Mouse (Mus musculus): ENCODE data around the gene Dlx1. TPM values are rescaled to one million over a fixed set of nuclear protein-coding genes. Genes with fewer than 3 reads are reported as not detected.

Gene Dlx1
- polyA plus RNA-seq, 1 experiment = 0.20 TPM

- TF ChIP-seq CTCF (IDR thresholded peaks at IDR 0.05; ENCODE audit: borderline replicate concordance, insufficient read depth, low read depth, low read length) = no peak
- TF ChIP-seq POLR2A (IDR thresholded peaks at IDR 0.05; ENCODE audit: borderline replicate concordance, insufficient read depth, low read length) = no peak
Observed at GRCm38 (mm10) chr2:71556071-71556470, 28.2 kb downstream of the Dlx1 start.

GRCm38 (mm10) chr2:71566466-71566865, 38.6 kb downstream of the Dlx1 start:
- no peaks in the 10 kb centered on the region for H3K4me1 ChIP-seq (ENCODE audit: control insufficient read depth, insufficient read depth, low read length)
- H3K4me3 ChIP-seq (replicated peaks; ENCODE audit: insufficient read depth, low read depth, low read length) = no peak overlapping the region
- DNase-seq = no peak
- H3K27me3 ChIP-seq (ENCODE audit: control insufficient read depth, insufficient read depth, low read length) = no peaks in the 10 kb centered on the region
- no peak for TF ChIP-seq CTCF (IDR thresholded peaks at IDR 0.05; ENCODE audit: borderline replicate concordance, insufficient read depth, low read depth, low read length)
- TF ChIP-seq POLR2A (IDR thresholded peaks at IDR 0.05; ENCODE audit: borderline replicate concordance, insufficient read depth, low read length) = no peak
- 80% methylated on average over 9 of the region's 9 CpGs for WGBS
- no peak overlapping the region for H3K27ac ChIP-seq (ENCODE audit: insufficient read depth, low read length)

More at GRCm38 (mm10) chr2:71556071-71556470, 28.2 kb downstream of the Dlx1 start:
- H3K4me3 ChIP-seq (replicated peaks; ENCODE audit: insufficient read depth, low read depth, low read length) = no peak overlapping the region
- no peaks in the 10 kb centered on the region for H3K4me1 ChIP-seq (ENCODE audit: control insufficient read depth, insufficient read depth, low read length)
- H3K27me3 ChIP-seq (ENCODE audit: control insufficient read depth, insufficient read depth, low read length) = no peaks in the 10 kb centered on the region; the same call in 1 of the 2 replicates
- DNase-seq = no peak
- no peak overlapping the region for H3K27ac ChIP-seq (ENCODE audit: insufficient read depth, low read length)
- WGBS = 64% methylated on average over 5 of the region's 5 CpGs

GRCm38 (mm10) chr2:71573736-71574135, 45.8 kb downstream of the Dlx1 start:
- H3K4me1 ChIP-seq (ENCODE audit: control insufficient read depth, insufficient read depth, low read length) = no peaks in the 10 kb centered on the region
- no peak for DNase-seq
- no peaks in the 10 kb centered on the region; the same call in 1 of the 2 replicates for H3K27me3 ChIP-seq (ENCODE audit: control insufficient read depth, insufficient read depth, low read length)
- no peak for TF ChIP-seq CTCF (IDR thresholded peaks at IDR 0.05; ENCODE audit: borderline replicate concordance, insufficient read depth, low read depth, low read length)
- TF ChIP-seq POLR2A (IDR thresholded peaks at IDR 0.05; ENCODE audit: borderline replicate concordance, insufficient read depth, low read length) = no peak
- H3K4me3 ChIP-seq (replicated peaks; ENCODE audit: insufficient read depth, low read depth, low read length) = no peak overlapping the region
- no peak overlapping the region for H3K27ac ChIP-seq (ENCODE audit: insufficient read depth, low read length)
- 49% methylated on average over 4 of the region's 4 CpGs for WGBS

- Histone ChIP-seq H3K4me1 (ENCODE audit: control insufficient read depth, insufficient read depth, low read length) (no peaks in the 10 kb centered on the region), H3K27ac (ENCODE audit: insufficient read depth, low read length) (no peak overlapping the region), H3K27me3 (ENCODE audit: control insufficient read depth, insufficient read depth, low read length) (no peaks in the 10 kb centered on the region; the same call in 1 of the 2 replicates), H3K4me3 (replicated peaks; ENCODE audit: insufficient read depth, low read depth, low read length) (no peak overlapping the region)
- TF ChIP-seq POLR2A (IDR thresholded peaks at IDR 0.05; ENCODE audit: borderline replicate concordance, insufficient read depth, low read length) (no peak), CTCF (IDR thresholded peaks at IDR 0.05; ENCODE audit: borderline replicate concordance, insufficient read depth, low read depth, low read length) (no peak)
- DNase-seq = no peak
- WGBS = 93% methylated on average over 2 of the region's 2 CpGs
Observed at GRCm38 (mm10) chr2:71577059-71577458, 49.1 kb downstream of the Dlx1 start.

- Histone ChIP-seq H3K4me3 (replicated peaks; ENCODE audit: insufficient read depth, low read depth, low read length) (no peak overlapping the region), H3K4me1 (ENCODE audit: control insufficient read depth, insufficient read depth, low read length) (no peaks in the 10 kb centered on the region), H3K27ac (ENCODE audit: insufficient read depth, low read length) (no peak overlapping the region), H3K27me3 (ENCODE audit: control insufficient read depth, insufficient read depth, low read length) (no peaks in the 10 kb centered on the region)
- peak; percentile 10 to 22 for DNase-seq
- TF ChIP-seq CTCF (IDR thresholded peaks at IDR 0.05; ENCODE audit: borderline replicate concordance, insufficient read depth, low read depth, low read length) (peak; percentile 25; the same call in 1 of the 2 replicates), POLR2A (IDR thresholded peaks at IDR 0.05; ENCODE audit: borderline replicate concordance, insufficient read depth, low read length) (no peak)
- WGBS = 10% methylated on average over 50 of the region's 50 CpGs
Observed at GRCm38 (mm10) chr2:71580632-71581466, 52.9 kb downstream of the Dlx1 start.

GRCm38 (mm10) chr2:71581488-71581887, 53.6 kb downstream of the Dlx1 start:
- DNase-seq = no peak
- no peaks in the 10 kb centered on the region for H3K27me3 ChIP-seq (ENCODE audit: control insufficient read depth, insufficient read depth, low read length)
- 65% methylated on average over 5 of the region's 5 CpGs for WGBS
- no peak overlapping the region for H3K27ac ChIP-seq (ENCODE audit: insufficient read depth, low read length)
- no peak overlapping the region for H3K4me3 ChIP-seq (replicated peaks; ENCODE audit: insufficient read depth, low read depth, low read length)
- H3K4me1 ChIP-seq (ENCODE audit: control insufficient read depth, insufficient read depth, low read length) = no peaks in the 10 kb centered on the region
- TF ChIP-seq CTCF (IDR thresholded peaks at IDR 0.05; ENCODE audit: borderline replicate concordance, insufficient read depth, low read depth, low read length) (no peak), POLR2A (IDR thresholded peaks at IDR 0.05; ENCODE audit: borderline replicate concordance, insufficient read depth, low read length) (no peak)

Other genes starting within 250 kb of the Dlx1 start
- 135 and 139 TPM in 2 replicates for gene Slc25a12, start 160.4 kb upstream of the Dlx1 start, polyA plus RNA-seq (2012; rRNA removed)
- 23.5 and 24.0 TPM in 2 replicates for gene Hat1, start 139.2 kb upstream of the Dlx1 start, polyA plus RNA-seq (2012; rRNA removed)
- gene Metap1d, start 74.8 kb upstream of the Dlx1 start, polyA plus RNA-seq (2012; rRNA removed) = 56.1 and 58.4 TPM in 2 replicates
- not detected in 2 replicates for gene Dlx2, start 18.6 kb downstream of the Dlx1 start, polyA plus RNA-seq (2012; rRNA removed)
- 23.6 and 26.0 TPM in 2 replicates for gene Itga6, start 217.5 kb downstream of the Dlx1 start, polyA plus RNA-seq (2012; rRNA removed)